Mouse (Mus musculus) C2C12 (cell line): ENCODE data around the gene Cebpb. TPM values are rescaled to one million over a fixed set of nuclear protein-coding genes. Genes with fewer than 3 reads are reported as not detected.

Experiments used
- H3K27me3 ChIP-seq: one replicate; pipeline ENCODE4 v1.6.1; 2011; ENCODE audit not compliant: control insufficient read depth, insufficient read depth, insufficient read length
- H3K36me3 ChIP-seq: one replicate; pipeline ENCODE4 v1.6.1; 2011; ENCODE audit not compliant: control insufficient read depth, insufficient read depth
- H3K4me3 ChIP-seq: one replicate; pipeline ENCODE4 v1.5.1; 2011; ENCODE audit warnings: mild to moderate bottlenecking, control low read depth; ENCODE audit not compliant: poor library complexity, insufficient read depth, severe bottlenecking
- H3K79me2 ChIP-seq: one replicate; pipeline ENCODE4 v1.6.1; 2011; ENCODE audit not compliant: control insufficient read depth, insufficient read depth
- H3K79me3 ChIP-seq: one replicate; pipeline ENCODE4 v1.6.1; 2011; ENCODE audit warnings: low read depth, control low read depth
- H3ac ChIP-seq: one replicate; pipeline ENCODE3; 2011; ENCODE audit warnings: low read depth; ENCODE audit not compliant: control insufficient read depth, insufficient read length
- CEBPB ChIP-seq: IDR thresholded peaks from one replicate; pipeline ENCODE4 v1.6.1; 2011; ENCODE audit warnings: low read depth, mild to moderate bottlenecking, control low read depth, moderate library complexity
- CTCF ChIP-seq: IDR thresholded peaks from one replicate; pipeline ENCODE4 v1.5.1; 2011; ENCODE audit not compliant: control insufficient read depth, insufficient read depth, insufficient read length
- FOSL1 ChIP-seq: IDR thresholded peaks from one replicate; pipeline ENCODE4 v1.8.0; 2011; ENCODE audit warnings: mild to moderate bottlenecking, low read length; ENCODE audit not compliant: poor library complexity, insufficient read depth, severe bottlenecking
- MAX ChIP-seq: IDR thresholded peaks from one replicate; pipeline ENCODE4 v1.6.1; 2011; ENCODE audit warnings: mild to moderate bottlenecking, control low read depth
- MYOD1 ChIP-seq: IDR thresholded peaks from one replicate; pipeline ENCODE4 v1.6.1; 2011; ENCODE audit warnings: low read depth; ENCODE audit not compliant: control insufficient read depth, insufficient read length
- MYOG ChIP-seq: IDR thresholded peaks from one replicate; pipeline ENCODE4 v1.6.1; 2011; ENCODE audit not compliant: control insufficient read depth, insufficient read length; ENCODE audit errors: extremely low read depth
- USF1 ChIP-seq: IDR thresholded peaks from one replicate; pipeline ENCODE4 v1.6.1; 2011; ENCODE audit warnings: low read depth, mild to moderate bottlenecking, control low read depth, moderate library complexity
- polyA plus RNA-seq: library from polyadenylated mRNA; unstranded; fragments of >200 nt; fragmentation: generic; extraction: Trizol; gene quantifications from one replicate; pipeline ENCODE4 v1.2.1, GENCODE M21; 2012; ENCODE audit warnings: missing spikeins

Gene Cebpb
- polyA plus RNA-seq, 1 experiment = 23.8 TPM

- H3K27me3 ChIP-seq = no peaks in the 10 kb centered on the region
- H3K4me3 ChIP-seq = no peak overlapping the region
- peaks cover 23% of the 10 kb centered on the region for H3K36me3 ChIP-seq
- peaks cover 46% of the 10 kb centered on the region for H3K79me2 ChIP-seq
- H3K79me3 ChIP-seq = peaks cover 30% of the 10 kb centered on the region
- no peak overlapping the region for H3ac ChIP-seq
- no peak for TF ChIP-seq MYOD1
Observed at GRCm38 (mm10) chr2:167691871-167692661, 3.4 kb downstream of the Cebpb start.

- H3K79me3 ChIP-seq = peaks cover 30% of the 10 kb centered on the region
- H3K79me2 ChIP-seq = peaks cover 46% of the 10 kb centered on the region
- H3K36me3 ChIP-seq = peaks cover 23% of the 10 kb centered on the region
- H3ac ChIP-seq = no peak overlapping the region
- no peaks in the 10 kb centered on the region for H3K27me3 ChIP-seq
- H3K4me3 ChIP-seq = no peak overlapping the region
- TF ChIP-seq USF1 (no peak), MYOD1 (no peak), FOSL1 (no peak), CEBPB (no peak), MAX (no peak), MYOG (no peak), CTCF (no peak)
Observed at GRCm38 (mm10) chr2:167692831-167693230, 4.1 kb downstream of the Cebpb start.

GRCm38 (mm10) chr2:167693540-167693939 lies 4.8 kb downstream of the Cebpb start:
- TF ChIP-seq MAX (no peak), MYOG (no peak), CEBPB (no peak), USF1 (no peak), FOSL1 (no peak), CTCF (no peak), MYOD1 (no peak)
- no peak overlapping the region for H3K4me3 ChIP-seq
- no peak overlapping the region for H3ac ChIP-seq

GRCm38 (mm10) chr2:167694244-167694643 lies 5.5 kb downstream of the Cebpb start:
- Histone ChIP-seq H3K79me3 (peaks cover 30% of the 10 kb centered on the region), H3K4me3 (no peak overlapping the region), H3ac (no peak overlapping the region), H3K27me3 (no peaks in the 10 kb centered on the region), H3K36me3 (peaks cover 23% of the 10 kb centered on the region), H3K79me2 (peaks cover 44% of the 10 kb centered on the region)
- no peak for TF ChIP-seq CEBPB
- no peak for TF ChIP-seq FOSL1
- TF ChIP-seq CTCF = no peak
- no peak for TF ChIP-seq MYOD1
- TF ChIP-seq USF1 = no peak
- TF ChIP-seq MAX = no peak
- TF ChIP-seq MYOG = no peak

More at GRCm38 (mm10) chr2:167693540-167693939, 4.8 kb downstream of the Cebpb start:
- Histone ChIP-seq H3K79me2 (peaks cover 46% of the 10 kb centered on the region), H3K36me3 (peaks cover 23% of the 10 kb centered on the region), H3K27me3 (no peaks in the 10 kb centered on the region), H3K79me3 (peaks cover 30% of the 10 kb centered on the region)

- Histone ChIP-seq H3K4me3 (no peak overlapping the region), H3K27me3 (no peaks in the 10 kb centered on the region), H3K79me2 (peaks cover 36% of the 10 kb centered on the region), H3K79me3 (peaks cover 29% of the 10 kb centered on the region), H3ac (no peak overlapping the region), H3K36me3 (peaks cover 23% of the 10 kb centered on the region)
- no peak for TF ChIP-seq CTCF
- TF ChIP-seq USF1 = no peak
- no peak for TF ChIP-seq FOSL1
- TF ChIP-seq MYOG = no peak
- no peak for TF ChIP-seq MYOD1
- no peak for TF ChIP-seq MAX
- no peak for TF ChIP-seq CEBPB
Observed at GRCm38 (mm10) chr2:167694963-167695362, 6.2 kb downstream of the Cebpb start.

- Histone ChIP-seq H3K27me3 (no peaks in the 10 kb centered on the region), H3K79me2 (peaks cover 31% of the 10 kb centered on the region), H3K36me3 (peaks cover 23% of the 10 kb centered on the region), H3K4me3 (no peak overlapping the region), H3K79me3 (peaks cover 23% of the 10 kb centered on the region), H3ac (no peak overlapping the region)
- TF ChIP-seq CEBPB = no peak
- no peak for TF ChIP-seq CTCF
- TF ChIP-seq MAX = no peak
- no peak for TF ChIP-seq MYOG
- no peak for TF ChIP-seq FOSL1
- TF ChIP-seq USF1 = no peak
- no peak for TF ChIP-seq MYOD1
Observed at GRCm38 (mm10) chr2:167695491-167695890, 6.8 kb downstream of the Cebpb start.
